Mouse (Mus musculus): ENCODE data around the gene Psg22.
"Not testable (repeated sequence)": the region's sequence is repeated elsewhere in the genome, so short reads cannot be mapped to it uniquely, and the experiment has no call there.

Gene Psg22

DNA sequence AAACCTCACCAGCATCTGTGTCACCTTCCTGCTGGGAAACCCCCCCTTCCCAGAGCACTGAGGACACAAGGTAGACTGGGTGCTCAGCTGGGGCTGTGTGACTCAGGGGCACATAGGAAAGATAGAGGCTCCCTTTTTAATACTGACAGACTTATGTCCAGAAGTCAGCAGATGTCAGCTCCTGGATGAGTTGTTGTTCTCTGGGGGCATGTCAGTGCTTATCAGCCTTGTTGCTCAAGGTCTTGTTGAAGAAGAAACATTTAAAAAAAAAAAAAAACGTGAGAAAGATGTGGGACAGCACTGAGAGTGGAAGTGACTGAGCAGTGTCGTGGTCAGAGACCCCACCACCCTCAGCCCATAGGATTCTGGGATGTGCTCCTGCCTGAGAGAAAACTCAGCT, at the start of gene Psg22:
Psg22 (plus strand) TSS at position 301 of the 400 bp plus-strand sequence.
- DNase-seq (ENCODE audit: low read depth in 2 of 2, low spot score in 2 of 2) = no peak

DNA sequence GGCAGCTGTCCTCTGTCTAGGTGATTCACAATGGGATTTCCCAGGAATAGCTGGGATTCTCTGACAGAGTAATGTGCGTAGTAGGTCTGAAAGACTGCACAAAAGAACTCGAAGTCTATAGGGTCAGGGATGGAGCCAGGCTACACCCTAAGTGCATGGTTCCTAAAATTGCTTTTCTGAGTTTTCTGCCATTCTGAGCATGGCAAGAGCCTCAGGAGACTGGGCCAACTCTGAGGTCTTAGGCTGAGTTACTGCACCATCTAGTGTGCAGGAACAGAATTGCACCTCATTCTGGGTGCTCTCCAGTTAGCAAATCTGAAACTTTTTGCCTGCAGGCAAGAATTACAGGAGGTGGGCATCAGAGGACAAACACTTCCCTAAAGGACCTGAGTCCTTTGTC, 38.1 kb upstream of the Psg22 start:
- no peak for DNase-seq (ENCODE audit: low read depth in 2 of 2, low spot score in 2 of 2)

DNA sequence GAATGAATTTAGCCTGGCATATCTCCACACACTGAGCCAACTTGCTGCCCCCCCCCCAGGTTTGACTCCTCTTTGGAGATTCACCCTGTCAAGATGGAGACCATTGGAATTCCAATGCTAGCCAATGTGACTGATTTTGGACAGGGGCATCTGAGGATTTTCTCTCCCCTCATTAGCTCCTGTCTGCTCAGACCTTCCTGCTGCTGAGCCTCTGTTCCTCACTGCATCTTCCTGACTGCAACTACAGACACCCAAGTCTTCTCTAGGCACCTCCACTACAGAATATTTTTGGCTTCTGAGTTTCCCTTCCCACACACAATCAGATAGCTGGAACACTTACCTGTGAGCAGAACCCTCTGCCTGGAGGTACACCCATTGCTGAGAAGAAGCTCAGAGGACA, 32.3 kb upstream of the Psg22 start:
- DNase-seq (ENCODE audit: low read depth in 2 of 2, low spot score in 2 of 2) = no peak

DNA sequence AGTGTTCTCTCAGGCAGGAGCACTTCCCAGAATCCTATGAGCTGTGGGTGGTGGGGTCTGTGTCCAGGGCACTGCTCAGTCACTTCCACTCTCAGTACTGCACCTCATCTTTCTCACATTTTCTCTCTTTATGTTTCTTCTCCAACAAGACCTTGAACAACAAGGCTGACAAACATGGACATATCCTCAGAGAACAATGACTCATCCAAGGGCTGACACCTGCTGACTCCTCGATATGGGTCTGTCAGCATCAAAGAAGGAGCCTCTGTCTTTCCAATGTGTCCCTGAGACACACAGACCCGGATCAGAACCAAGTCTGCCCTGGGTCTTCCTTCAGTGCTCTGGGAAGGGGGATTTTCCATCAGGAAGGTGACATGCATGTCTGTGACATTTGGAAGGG, 31.8 kb upstream of the Psg22 start, which contains the start of gene Psg20:
Psg20 (minus strand) TSS at position 101 of the 400 bp plus-strand sequence.
- DNase-seq (ENCODE audit: low read depth in 2 of 2, low spot score in 2 of 2) = no peak

DNA sequence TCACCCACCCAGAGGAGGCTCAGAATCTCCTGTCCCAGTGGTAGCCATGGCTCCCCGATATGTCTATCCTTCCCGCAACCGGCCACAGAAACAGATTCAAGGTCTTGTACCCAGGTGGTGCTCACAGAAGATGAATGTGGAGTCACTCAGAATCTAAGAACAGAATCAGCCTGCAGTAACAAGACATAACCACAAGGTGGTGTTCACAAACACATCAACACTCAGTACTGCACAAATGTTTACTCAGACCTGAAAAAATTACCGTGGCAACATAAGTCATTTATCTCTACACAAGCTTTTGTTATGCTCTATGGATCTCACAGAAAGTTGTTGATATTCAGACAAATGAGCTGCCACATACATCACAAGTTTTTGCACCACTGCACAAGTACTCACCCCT, 7.6 kb upstream of the Psg22 start:
- DNase-seq (ENCODE audit: low read depth in 2 of 2, low spot score in 2 of 2) = not testable (repeated sequence)

DNA sequence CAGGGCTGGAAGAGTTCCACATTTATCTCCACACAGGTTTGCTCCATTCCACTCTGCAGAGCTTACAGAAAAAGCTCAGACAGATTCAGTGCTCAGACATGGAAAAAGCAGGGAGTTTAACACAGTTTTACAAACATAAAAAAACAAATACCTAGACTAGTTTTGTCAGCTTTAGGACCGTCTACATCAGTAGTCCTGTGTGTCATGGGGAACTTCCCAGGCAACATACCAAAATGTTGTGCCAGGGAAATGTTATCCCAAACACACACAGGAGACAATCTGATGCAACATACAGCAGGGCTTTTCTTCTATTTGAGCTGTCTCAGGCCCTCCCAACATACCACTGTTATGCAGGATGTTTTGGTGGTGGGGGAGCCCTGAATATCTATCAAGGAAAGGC, 7.0 kb upstream of the Psg22 start:
- no peak for DNase-seq (ENCODE audit: low read depth in 2 of 2, low spot score in 2 of 2)

DNA sequence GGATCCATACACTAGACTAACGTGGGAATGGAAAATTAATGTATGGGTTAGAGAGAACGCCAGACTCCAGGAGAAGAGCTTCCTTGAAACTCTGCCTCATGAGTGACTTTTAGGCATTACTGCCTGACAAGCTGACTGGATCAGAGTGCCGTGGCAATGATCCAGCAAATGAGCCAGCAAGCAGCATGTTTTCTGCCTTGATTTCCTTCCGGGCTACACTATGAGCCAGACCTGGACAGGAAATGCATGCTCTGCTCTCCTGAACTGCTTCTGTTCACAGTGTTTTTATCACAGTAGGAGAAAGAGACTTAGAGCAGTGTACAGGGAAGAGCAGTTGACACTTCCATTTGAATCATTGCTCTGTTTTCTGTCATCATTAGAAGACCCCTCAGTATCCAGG, 2.3 kb upstream of the Psg22 start:
- no peak for DNase-seq (ENCODE audit: low read depth in 2 of 2, low spot score in 2 of 2)

DNA sequence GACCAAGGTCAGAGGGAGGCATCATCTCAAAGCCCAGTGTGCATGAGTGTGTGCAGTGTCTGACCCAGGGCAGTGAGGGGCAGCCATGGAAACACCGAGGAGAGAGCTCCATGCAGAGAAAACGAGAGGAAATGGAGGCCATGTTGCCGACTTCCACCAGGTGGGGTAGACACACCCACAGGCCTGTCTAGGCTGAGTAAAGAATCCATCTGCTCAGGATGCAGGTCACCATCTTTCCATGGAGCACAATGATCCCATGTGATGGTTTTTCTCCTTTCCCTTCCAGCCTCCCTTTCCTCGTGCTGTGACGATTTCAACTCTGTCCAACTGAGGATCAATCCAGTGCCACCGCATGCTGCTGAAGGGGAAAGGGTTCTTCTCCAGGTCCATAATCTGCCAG, 6.1 kb downstream of the Psg22 start:
- DNase-seq (ENCODE audit: low read depth in 2 of 2, low spot score in 2 of 2) = no peak

DNA sequence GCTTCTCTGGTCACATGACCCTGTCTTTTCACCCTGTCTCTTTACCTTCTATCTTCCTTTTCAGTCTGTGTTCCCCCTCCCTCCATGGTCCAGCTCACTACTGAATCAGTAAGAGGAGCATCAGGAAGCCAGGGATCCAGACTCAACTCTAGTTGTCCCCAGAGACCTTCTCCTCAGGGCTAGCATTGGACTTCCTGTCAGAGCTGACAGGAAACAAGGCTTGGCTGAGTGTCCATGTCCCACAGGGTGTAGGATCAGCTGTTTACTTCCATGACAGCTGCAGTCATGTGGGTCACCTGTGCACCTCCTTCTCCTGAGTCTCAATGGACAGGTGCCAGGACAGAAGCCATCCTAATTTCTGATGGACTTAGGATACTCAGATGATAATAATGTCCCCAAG, 8.0 kb downstream of the Psg22 start:
- DNase-seq (ENCODE audit: low read depth in 2 of 2, low spot score in 2 of 2) = not testable (repeated sequence)

DNA sequence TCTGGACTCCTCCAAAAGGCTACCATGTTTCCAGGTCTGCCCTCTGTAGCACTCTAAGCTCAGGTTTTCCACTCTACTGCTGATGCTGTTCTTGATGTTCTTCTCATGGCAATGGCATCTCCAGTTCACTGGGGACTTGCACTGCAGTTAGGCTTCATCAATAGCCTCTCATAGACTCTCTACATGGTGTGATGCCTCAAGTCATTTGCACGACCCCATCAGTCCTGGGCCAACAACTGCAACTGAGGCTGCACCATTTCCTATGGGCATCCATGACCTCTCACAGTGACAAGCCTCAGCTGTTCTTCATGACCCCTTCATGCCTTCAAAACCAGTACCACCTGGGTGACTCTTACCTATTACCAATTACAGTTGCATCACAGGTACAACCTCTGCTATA, 10.5 kb downstream of the Psg22 start:
- no peak for DNase-seq (ENCODE audit: low read depth in 2 of 2, low spot score in 2 of 2)

DNA sequence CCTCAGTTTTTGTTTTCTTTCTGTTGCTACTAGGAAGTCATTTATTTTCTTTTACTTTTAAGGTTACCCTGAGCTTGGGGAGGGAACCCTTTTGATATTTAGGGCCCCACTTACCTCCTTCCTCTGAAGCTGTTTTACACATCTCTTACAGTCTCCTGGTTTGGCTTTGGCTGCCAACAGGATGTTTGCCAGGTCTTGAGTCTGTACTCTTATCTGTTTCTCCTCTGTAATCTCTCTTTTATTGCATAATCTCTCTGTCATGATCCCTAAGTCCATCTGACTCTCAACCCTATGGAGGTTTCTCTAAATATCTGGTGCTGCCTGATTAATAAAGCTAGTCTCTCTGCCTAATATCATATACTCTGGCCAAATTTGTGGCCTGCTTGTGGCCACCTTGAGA, 15.2 kb downstream of the Psg22 start:
- DNase-seq (ENCODE audit: low read depth in 2 of 2, low spot score in 2 of 2) = no peak

DNA sequence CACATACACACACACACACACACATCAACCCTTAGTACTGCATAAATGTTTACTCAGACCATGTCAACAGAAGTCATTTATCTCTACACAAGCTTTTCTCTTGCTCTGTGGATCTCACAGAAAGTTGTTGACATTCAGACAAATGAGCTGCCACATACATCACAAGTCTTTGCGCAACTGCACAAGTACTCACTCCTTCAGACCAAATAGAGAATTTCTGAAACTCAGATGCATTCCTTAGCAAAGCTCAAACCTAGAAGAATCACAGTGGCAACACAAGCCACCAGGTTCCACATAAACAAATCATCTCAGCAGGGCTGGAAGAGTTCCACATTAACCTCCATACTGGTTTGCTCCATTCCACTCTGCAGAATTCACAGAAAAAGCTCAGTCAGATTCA, 16.6 kb downstream of the Psg22 start:
- no peak for DNase-seq (ENCODE audit: low read depth in 2 of 2, low spot score in 2 of 2)

DNA sequence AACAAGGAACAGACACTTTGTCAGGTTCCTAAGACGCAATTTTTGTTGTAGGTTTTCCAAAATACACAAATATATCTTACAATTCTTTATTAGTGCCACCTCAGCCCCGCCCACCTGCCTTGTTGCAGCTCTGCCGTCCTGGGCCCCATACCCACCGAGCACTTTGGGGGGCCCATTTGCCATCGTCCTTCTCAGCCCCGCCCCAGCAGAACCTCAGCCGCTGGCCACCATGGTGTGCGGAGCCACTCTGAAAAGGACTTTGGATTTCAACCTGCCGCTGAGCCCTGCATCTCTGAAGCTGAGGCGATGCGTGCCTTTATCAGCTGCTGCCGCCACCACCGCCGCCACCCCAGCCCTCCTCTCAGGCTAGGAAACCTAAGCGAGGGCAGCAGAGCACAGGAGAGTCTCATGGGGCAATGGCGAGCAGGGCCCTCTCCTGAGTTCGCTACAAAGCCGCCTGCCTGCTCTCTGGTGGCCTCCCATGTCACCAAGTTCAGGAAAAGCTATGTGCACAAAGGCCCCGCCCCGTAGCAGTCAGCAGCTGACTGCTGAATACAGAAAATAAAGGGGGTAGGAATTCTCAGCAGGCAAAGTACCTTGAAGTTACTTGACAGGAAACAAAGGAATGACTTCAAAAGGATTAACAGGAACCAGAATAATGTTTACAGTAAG, 28.4 kb downstream of the Psg22 start:
- DNase-seq (ENCODE audit: low read depth in 2 of 2, low spot score in 2 of 2) = no peak

DNA sequence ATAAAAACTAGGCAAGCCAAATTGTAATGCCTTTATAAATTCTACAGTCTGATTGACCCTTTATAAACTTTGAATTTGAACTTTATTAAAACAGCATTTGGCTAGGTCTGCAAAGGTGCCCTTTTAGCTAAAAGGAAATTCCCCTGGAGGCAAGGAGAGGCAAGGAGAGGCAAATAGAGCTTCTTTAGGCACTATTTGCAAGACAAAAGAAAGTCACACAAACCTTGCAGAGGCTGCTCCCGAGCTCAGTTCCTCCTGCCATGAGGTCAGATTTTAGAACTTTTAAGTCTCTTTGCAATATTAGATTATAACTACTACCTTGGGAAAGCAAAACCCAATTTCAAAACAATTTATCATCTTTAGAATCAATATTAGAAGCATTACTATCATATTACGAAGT, 29.5 kb downstream of the Psg22 start:
- DNase-seq (ENCODE audit: low read depth in 2 of 2, low spot score in 2 of 2) = not testable (repeated sequence)

DNA sequence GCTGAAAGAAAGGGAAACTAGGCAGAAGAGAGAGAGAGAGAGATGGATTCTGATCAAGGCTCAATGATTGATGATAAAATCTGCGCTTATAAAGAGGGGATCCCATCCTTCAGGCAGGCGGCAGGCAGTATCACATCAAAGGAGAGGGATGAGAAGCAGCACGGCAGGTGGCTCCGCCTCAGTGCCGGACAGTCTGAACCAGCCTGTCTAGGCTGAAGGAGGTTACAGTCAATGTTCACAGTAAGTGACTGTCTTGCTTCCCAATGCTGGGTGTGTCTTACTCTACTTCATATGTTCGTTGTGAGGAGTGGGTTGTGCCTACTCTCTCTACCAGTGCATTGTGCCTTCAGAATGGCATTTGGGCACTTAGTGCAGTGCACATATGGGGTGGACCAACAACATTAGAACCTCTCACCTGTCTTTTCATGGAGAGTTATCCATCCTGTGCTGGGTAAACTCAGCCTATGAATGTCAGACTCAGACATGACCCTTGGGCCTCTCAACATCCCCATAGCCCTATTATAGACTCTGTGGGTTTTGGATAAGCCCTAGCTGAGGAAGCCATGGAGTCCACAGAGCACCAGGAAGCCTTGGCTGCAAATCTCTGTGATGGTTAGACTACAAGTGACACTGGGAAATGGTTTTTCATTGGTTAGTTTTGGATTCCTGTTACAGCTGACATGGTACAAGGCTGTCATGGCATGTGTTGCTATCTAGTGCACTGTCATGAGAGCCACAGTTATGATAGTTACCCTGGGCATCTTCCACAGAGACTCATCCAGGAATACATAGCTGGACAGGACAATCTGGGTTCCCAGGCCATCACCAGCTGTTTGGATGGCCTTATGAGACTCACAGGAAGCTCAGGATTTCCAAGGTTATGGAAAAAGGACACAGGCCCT, 31.4 kb downstream of the Psg22 start:
- DNase-seq (ENCODE audit: low read depth in 2 of 2, low spot score in 2 of 2) = no peak

DNA sequence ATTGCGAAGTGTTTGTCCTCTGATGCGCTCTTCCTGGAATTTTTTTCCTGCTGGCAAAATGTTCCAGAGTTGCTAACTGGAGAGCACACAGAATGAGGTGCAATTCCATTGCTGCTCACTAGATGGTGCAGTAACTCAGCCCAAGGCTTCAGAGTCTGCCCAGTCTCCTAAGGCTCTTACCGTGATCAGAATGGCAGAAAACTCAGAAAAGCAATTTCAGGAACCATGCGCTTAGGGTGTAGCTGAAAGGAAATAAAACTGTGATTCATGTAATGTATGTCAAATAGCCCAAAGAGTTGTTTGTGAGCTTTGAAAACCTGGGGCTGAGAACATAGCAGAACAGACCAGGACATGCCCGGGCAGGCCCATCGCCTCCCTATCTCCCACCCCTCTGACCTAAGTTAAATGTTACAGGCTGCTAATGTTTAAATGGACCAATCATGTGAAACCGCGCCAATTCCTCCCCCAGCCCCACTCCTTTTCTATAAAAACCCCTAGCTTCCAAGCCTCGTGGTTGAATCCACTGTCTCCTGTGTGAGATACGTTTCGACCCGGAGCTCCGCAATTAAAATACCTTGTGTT, 32.1 kb downstream of the Psg22 start:
- peak in 1 of 2 experiments; percentile 6 for DNase-seq (ENCODE audit: low read depth in 2 of 2, low spot score in 2 of 2)

DNA sequence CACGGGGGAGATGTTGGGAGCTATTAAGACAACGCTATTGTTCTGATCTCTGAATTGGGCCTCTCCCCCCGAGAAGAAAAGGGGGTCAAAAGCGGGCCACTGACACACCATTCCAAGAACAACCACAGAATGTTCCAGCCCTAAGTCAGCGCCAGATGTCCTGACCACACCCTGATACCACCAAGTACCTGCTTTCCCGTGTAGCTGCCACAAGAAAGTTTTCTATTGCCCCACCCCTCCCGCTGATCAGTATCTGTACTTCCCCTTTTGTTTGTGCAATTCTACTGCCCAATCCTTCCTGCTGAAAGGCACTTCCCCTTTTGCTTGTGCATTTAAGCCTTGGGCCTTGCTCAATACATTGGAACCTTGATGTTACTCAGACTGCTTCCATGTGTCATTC, 42.3 kb downstream of the Psg22 start:
- DNase-seq (ENCODE audit: low read depth in 2 of 2, low spot score in 2 of 2) = not testable (repeated sequence)

DNA sequence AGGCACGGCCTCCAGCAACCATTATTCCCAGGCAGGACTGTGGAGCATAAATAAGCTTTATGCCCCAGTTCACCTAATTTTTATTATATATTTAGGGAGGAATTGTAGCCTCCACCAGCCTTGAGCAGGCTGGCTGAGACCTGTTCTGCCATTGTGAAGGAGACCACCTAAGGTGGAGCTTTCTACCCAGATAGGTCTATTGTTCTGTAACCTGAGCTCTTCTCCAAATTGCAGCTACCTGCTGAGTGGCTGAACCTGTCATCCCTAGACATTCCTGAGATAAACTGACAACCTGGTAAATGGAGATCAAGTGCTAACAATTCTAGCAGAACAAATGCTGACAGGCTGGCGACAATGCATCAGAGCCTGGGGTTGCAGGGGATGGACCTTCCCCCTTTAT, 45.0 kb downstream of the Psg22 start:
- DNase-seq (ENCODE audit: low read depth in 2 of 2, low spot score in 2 of 2) = not testable (repeated sequence)
